Mouse (Mus musculus) MEL (cell line): ENCODE measurements around the gene Fam3a. TPM values are rescaled to one million over a fixed set of nuclear protein-coding genes. Genes with fewer than 3 reads are reported as not detected.
A peak's percentile ranks its signal among the peaks of the same experiment; 100 is the strongest.

Experiments used
- DNase-seq: peaks from one replicate; pipeline ENCODE4 v3.0.0; 2011; ENCODE audit warnings: low read depth, low spot score
- H3K27ac ChIP-seq: 2 replicates; pipeline ENCODE4 v1.5.1; 2012; ENCODE audit warnings: low read depth, mild to moderate bottlenecking, control low read depth, low read length, moderate library complexity; ENCODE audit not compliant: control insufficient read depth
- H3K27me3 ChIP-seq, 2 experiments: fragments of 150-350 bp in 1 of 2; sonication (generic) in 1 of 2; 2 replicates each; pipeline ENCODE4 v1.6.1; 2012; ENCODE audit warnings: low read length in 2 of 2, mild to moderate bottlenecking in 2 of 2, improper control_type of control experiment in 1 of 2, moderate library complexity in 1 of 2; ENCODE audit not compliant: insufficient read depth in 2 of 2, control insufficient read depth in 1 of 2
- H3K36me3 ChIP-seq, 2 experiments: 2 replicates each; pipeline ENCODE4 v1.6.1; 2012 to 2014; ENCODE audit warnings: low read length in 2 of 2, improper control_type of control experiment in 1 of 2, inconsistent platforms in 1 of 2, mild to moderate bottlenecking in 1 of 2; ENCODE audit not compliant: insufficient read depth in 2 of 2, control insufficient read depth in 1 of 2
- H3K4me1 ChIP-seq, 2 experiments: fragments of 150-350 bp in 1 of 2; sonication (generic) in 1 of 2; 2 replicates each; pipeline ENCODE4 v1.6.1; 2012; ENCODE audit warnings: low read length in 2 of 2, improper control_type of control experiment in 1 of 2, mild to moderate bottlenecking in 1 of 2; ENCODE audit not compliant: insufficient read depth in 2 of 2, control insufficient read depth in 1 of 2
- H3K4me3 ChIP-seq, 2 experiments: fragments of 150-350 bp in 1 of 2; sonication (generic) in 1 of 2; 2 replicates each; pipeline ENCODE4 v1.5.1; 2012; ENCODE audit warnings: low read depth in 2 of 2, low read length in 2 of 2, mild to moderate bottlenecking in 2 of 2, moderate library complexity in 2 of 2, control low read depth in 1 of 2, improper control_type of control experiment in 1 of 2; ENCODE audit not compliant: control insufficient read depth in 1 of 2, insufficient read depth in 1 of 2
- H3K79me2 ChIP-seq: 2 replicates; pipeline ENCODE4 v1.6.1; 2012; ENCODE audit warnings: mild to moderate bottlenecking, low read length, moderate library complexity; ENCODE audit not compliant: control insufficient read depth, poor library complexity, insufficient read depth
- H3K9ac ChIP-seq: 2 replicates; pipeline ENCODE4 v1.6.1; 2012; ENCODE audit warnings: low read depth, mild to moderate bottlenecking, control low read depth, low read length, moderate library complexity; ENCODE audit not compliant: control insufficient read depth, poor library complexity, severe bottlenecking
- H3K9me3 ChIP-seq: fragments of 150-350 bp; sonication (generic); replicated peaks from 2 replicates; pipeline ENCODE4 v1.6.1; 2012; ENCODE audit warnings: mild to moderate bottlenecking, low read length, improper control_type of control experiment, moderate library complexity; ENCODE audit not compliant: insufficient read depth
- BHLHE40 ChIP-seq: IDR thresholded peaks from 2 replicates; pipeline ENCODE4 v1.6.1; 2012; ENCODE audit warnings: low read depth, mild to moderate bottlenecking, inconsistent platforms, low read length, improper control_type of control experiment, borderline replicate concordance
- CHD1 ChIP-seq: IDR thresholded peaks from 2 replicates; pipeline ENCODE4 v1.6.1; 2012; ENCODE audit warnings: low read depth, mild to moderate bottlenecking, inconsistent platforms, low read length, improper control_type of control experiment
- CHD2 ChIP-seq: IDR thresholded peaks from 2 replicates; pipeline ENCODE4 v1.6.1; 2011; ENCODE audit warnings: low read length, improper control_type of control experiment
- CTCF ChIP-seq, 3 experiments: IDR thresholded peaks in 2 of 3; conservative IDR thresholded peaks in 1 of 3; 2 replicates each; pipeline ENCODE4 v1.5.1; 2011 to 2012; ENCODE audit warnings: low read length in 3 of 3, low read depth in 2 of 3, mild to moderate bottlenecking in 2 of 3, improper control_type of control experiment in 1 of 3, inconsistent platforms in 1 of 3, mixed read lengths in 1 of 3, moderate library complexity in 1 of 3; ENCODE audit not compliant: control insufficient read depth in 1 of 3, insufficient read depth in 1 of 3, poor library complexity in 1 of 3, severe bottlenecking in 1 of 3
- ETS1 ChIP-seq: IDR thresholded peaks from 2 replicates; pipeline ENCODE4 v1.6.1; 2012; ENCODE audit warnings: low read depth, mild to moderate bottlenecking, inconsistent platforms, low read length, improper control_type of control experiment, moderate library complexity
- GABPA ChIP-seq: IDR thresholded peaks from 2 replicates; pipeline ENCODE4 v1.6.1; 2012; ENCODE audit warnings: low read depth, mild to moderate bottlenecking, inconsistent platforms, low read length, improper control_type of control experiment, moderate library complexity
- KAT2A ChIP-seq: conservative IDR thresholded peaks from 2 replicates; pipeline ENCODE4 v1.6.1; 2012; ENCODE audit warnings: low read depth, low read length, improper control_type of control experiment, inconsistent platforms
- MAFK ChIP-seq: IDR thresholded peaks from 2 replicates; pipeline ENCODE4 v1.6.1; 2011; ENCODE audit warnings: low read depth, mild to moderate bottlenecking, low read length, improper control_type of control experiment, borderline replicate concordance
- MXI1 ChIP-seq: IDR thresholded peaks from 2 replicates; pipeline ENCODE4 v1.6.1; 2011; ENCODE audit warnings: mild to moderate bottlenecking, low read depth, low read length, improper control_type of control experiment
- MYC ChIP-seq: IDR thresholded peaks from 2 replicates; pipeline ENCODE4 v1.6.1; 2011; ENCODE audit warnings: low read depth, mild to moderate bottlenecking, low read length, improper control_type of control experiment, moderate library complexity
- NRF1 ChIP-seq: IDR thresholded peaks from 2 replicates; pipeline ENCODE4 v1.6.1; 2014; ENCODE audit warnings: low read depth, mild to moderate bottlenecking, inconsistent platforms, low read length, improper control_type of control experiment, moderate library complexity; ENCODE audit not compliant: poor library complexity, insufficient read depth, severe bottlenecking
- POLR2A ChIP-seq, 2 experiments: IDR thresholded peaks; 2 replicates each; pipeline ENCODE4 v1.6.1; 2011 to 2012; ENCODE audit warnings: low read length in 2 of 2, mild to moderate bottlenecking in 2 of 2, control low read depth in 1 of 2, improper control_type of control experiment in 1 of 2, low read depth in 1 of 2, moderate library complexity in 1 of 2; ENCODE audit not compliant: control insufficient read depth in 1 of 2, insufficient read depth in 1 of 2, poor library complexity in 1 of 2
- RCOR1 ChIP-seq: IDR thresholded peaks from 2 replicates; pipeline ENCODE4 v1.6.1; 2012; ENCODE audit warnings: low read depth, mild to moderate bottlenecking, inconsistent platforms, low read length, improper control_type of control experiment
- UBTF ChIP-seq: IDR thresholded peaks from 2 replicates; pipeline ENCODE4 v1.6.1; 2012; ENCODE audit warnings: low read depth, mild to moderate bottlenecking, inconsistent platforms, low read length, improper control_type of control experiment, moderate library complexity, borderline replicate concordance; ENCODE audit not compliant: insufficient read depth
- USF2 ChIP-seq, 2 experiments: IDR thresholded peaks; 2 replicates each; pipeline ENCODE4 v1.6.1; 2011 to 2012; ENCODE audit warnings: improper control_type of control experiment in 2 of 2, low read length in 2 of 2, borderline replicate concordance in 1 of 2, inconsistent platforms in 1 of 2, low read depth in 1 of 2, mild to moderate bottlenecking in 1 of 2; ENCODE audit not compliant: insufficient read depth in 1 of 2
- ZC3H11A ChIP-seq: IDR thresholded peaks from 2 replicates; pipeline ENCODE4 v1.6.1; 2012; ENCODE audit warnings: low read depth, mild to moderate bottlenecking, inconsistent platforms, low read length, improper control_type of control experiment
- ZMIZ1 ChIP-seq: IDR thresholded peaks from 2 replicates; pipeline ENCODE4 v1.6.1; 2012; ENCODE audit warnings: low read depth, mild to moderate bottlenecking, inconsistent platforms, low read length, improper control_type of control experiment, moderate library complexity
- ZNF384 ChIP-seq: IDR thresholded peaks from 2 replicates; pipeline ENCODE4 v1.6.1; 2012; ENCODE audit warnings: low read depth, mild to moderate bottlenecking, inconsistent platforms, low read length, improper control_type of control experiment
- polyA plus RNA-seq, 2 experiments: library from polyadenylated mRNA; stranded (reverse) in 1 of 2; unstranded in 1 of 2; fragments of >175 nt in 1 of 2; fragments of >200 nt in 1 of 2; gene quantifications; 2 replicates each; pipeline versions ENCODE4 v1.2.1 to v1.2.4; 2012; ENCODE audit warnings: low replicate concordance in 2 of 2, low read depth in 1 of 2; ENCODE audit not compliant: insufficient read length in 2 of 2, insufficient read depth in 1 of 2, missing spikeins in 1 of 2
- total RNA-seq: library from RNA; depleted of rRNA; stranded (reverse); fragments of 300-350 nt; gene quantifications from 2 replicates; pipeline ENCODE4 v1.2.3, GENCODE M21; 2012

The Fam3a gene
- total and polyA plus RNA-seq, 3 experiments = 4.8 to 14.6 TPM; not detected in 1

DNA sequence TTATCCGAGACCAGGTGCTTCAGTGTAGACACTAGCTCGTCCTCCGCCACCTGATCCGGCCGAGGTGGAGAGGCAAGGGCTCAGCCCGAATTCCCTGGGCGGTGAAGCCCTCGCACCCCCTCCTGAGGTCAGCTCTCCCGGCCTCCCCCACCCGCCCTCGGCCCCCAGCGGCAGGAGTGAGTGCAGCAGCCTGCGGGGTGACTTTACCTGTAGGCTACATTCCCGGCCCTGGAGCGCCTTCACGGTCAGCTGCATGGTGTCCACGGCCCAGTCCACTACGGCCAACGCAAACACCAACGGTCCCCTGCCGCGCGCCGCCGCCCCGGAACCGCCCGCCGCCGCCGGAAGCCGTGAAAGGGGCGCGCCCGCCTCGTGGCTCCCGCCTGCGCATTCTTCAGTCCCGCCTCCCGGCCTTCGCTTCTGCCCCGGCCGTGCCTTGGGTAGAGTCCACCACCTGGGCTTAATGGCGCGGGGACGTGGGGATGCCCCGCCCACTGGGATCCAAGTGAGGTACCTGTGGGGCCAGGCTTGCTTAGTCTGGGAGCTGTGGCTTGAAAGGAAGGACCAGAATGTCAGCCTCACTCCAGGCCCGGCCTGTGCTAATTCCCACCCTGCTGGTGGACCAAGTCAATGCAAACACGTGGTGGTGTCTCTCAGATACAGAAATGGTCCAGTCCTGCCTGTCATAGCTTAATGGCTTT, 24.7 kb downstream of the Fam3a start (continued):
- TF ChIP-seq USF2 (IDR thresholded peaks at IDR 0.05; ENCODE audit: borderline replicate concordance in 1 of 2, insufficient read depth in 1 of 2, low read depth in 1 of 2, low read length in 2 of 2) (no peak), RCOR1 (no peak), NRF1 (peak; percentile 64), CHD2 (no peak), KAT2A (no peak), MXI1 (peak; percentile 89), GABPA (no peak), MYC (peak; percentile 94), POLR2A (IDR thresholded peaks at IDR 0.05; ENCODE audit: control insufficient read depth in 1 of 2, insufficient read depth in 1 of 2, low read depth in 1 of 2, low read length in 2 of 2, poor library complexity in 1 of 2) (peak; percentile 46 to 74; a peak in 3 of 4 replicates), ETS1 (no peak), CTCF (IDR thresholded peaks at IDR 0.05 in 2 of 3, conservative IDR thresholded peaks at IDR 0.05 in 1 of 3; ENCODE audit: control insufficient read depth in 1 of 3, insufficient read depth in 1 of 3, low read depth in 2 of 3, low read length in 3 of 3, poor library complexity in 1 of 3, severe bottlenecking in 1 of 3) (0 out of 6 replicates have a peak, but pooled peaks of 1 of the 3 experiments have one; percentile 6), CHD1 (no peak)

DNA sequence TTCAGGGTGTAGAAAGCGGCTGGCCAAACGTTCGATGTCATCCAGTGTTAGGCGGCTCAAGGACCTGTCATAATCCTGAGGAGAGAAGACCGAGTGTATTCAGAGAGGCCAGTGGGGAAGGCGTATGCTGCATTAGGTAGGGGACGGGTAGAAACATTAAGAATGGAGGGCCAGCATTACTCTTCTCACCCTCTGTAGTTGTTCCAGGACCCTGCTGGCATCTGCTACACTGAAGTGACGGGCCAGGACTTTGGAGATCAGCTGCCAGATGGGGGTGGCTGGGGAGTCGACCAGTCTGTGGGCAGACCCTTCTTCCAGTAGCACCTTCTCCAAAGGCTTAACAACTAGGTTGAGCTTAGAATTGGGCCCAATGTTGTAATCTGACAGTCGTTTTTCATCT, 25.6 kb downstream of the Fam3a start:
- Histone ChIP-seq H3K4me1 (peaks cover 0 to 15% of the 10 kb centered on the region in 2 experiments; a peak in 2 of 4 replicates), H3K9ac (peak overlapping the region; percentile 98), H3K79me2 (peaks cover 12% of the 10 kb centered on the region), H3K36me3 (peaks cover 0 to 13% of the 10 kb centered on the region in 2 experiments), H3K27me3 (no peaks in the 10 kb centered on the region), H3K4me3 (peak overlapping the region; percentile 91 to 97), H3K27ac (no peak overlapping the region; the same call in 1 of the 2 replicates), H3K9me3 (no peaks in the 10 kb centered on the region)
- no peak for DNase-seq
- no peak for TF ChIP-seq UBTF
- TF ChIP-seq ZMIZ1 = no peak
- no peak for TF ChIP-seq MAFK
- TF ChIP-seq USF2 (IDR thresholded peaks at IDR 0.05; ENCODE audit: borderline replicate concordance in 1 of 2, insufficient read depth in 1 of 2, low read depth in 1 of 2, low read length in 2 of 2) = no peak
- TF ChIP-seq ZC3H11A = no peak
- TF ChIP-seq ZNF384 = no peak
- TF ChIP-seq ETS1 = no peak
- no peak for TF ChIP-seq BHLHE40
